In genomic region chr14:62836926-62837640, GRCm38 (mm10) we compare ENCODE assay signal across 8 mouse cellular contexts. TPM values are rescaled to one million over a fixed set of nuclear protein-coding genes. Genes with fewer than 3 reads are reported as not detected.
DNase-seq lines count a peak whose midpoint lies in the region; ATAC-seq lines count a peak whose summit lies in the region.

No protein-coding gene starts in this region.

- H3K79me2 ChIP-seq in macrophage (ENCODE audit: inconsistent target) = peaks cover 40% of the 10 kb centered on the region

- peak overlapping the region; percentile 89 for H3K9ac ChIP-seq in hindbrain, embryonic 16.5 days (ENCODE audit: low read depth, low read length)

- peak overlapping the region; percentile 92 for H3K4me3 ChIP-seq in hindbrain, embryonic 16.5 days (ENCODE audit: low read length)
- H3K4me3 ChIP-seq in macrophage (ENCODE audit: inconsistent target) = peak overlapping the region; percentile 16; the same call in 1 of the 2 replicates

- peak; percentile 95 for DNase-seq in WW6 (ENCODE audit: low read depth, low spot score)
- DNase-seq in cerebellum, postnatal 4 days (ENCODE audit: low spot score in 2 of 2) = peak; percentile 92 to 97
- DNase-seq in gastrocnemius, adult 18-20 months (ENCODE audit: low spot score) = peak; percentile 98
- peak; percentile 96 to 98 for DNase-seq in left cerebral cortex, adult 18-20 months (ENCODE audit: low spot score in 2 of 2)
- DNase-seq in right cerebral cortex, adult 18-20 months = peak; percentile 99
- peak; percentile 98 for DNase-seq in urinary bladder, postnatal 14 days (ENCODE audit: low spot score)

- H3K9me3 ChIP-seq in hindbrain, embryonic 16.5 days (ENCODE audit: control insufficient read depth, low read length) = no peaks in the 10 kb centered on the region

- H3K4me2 ChIP-seq in hindbrain, embryonic 16.5 days (ENCODE audit: low read length) = peak overlapping the region; percentile 78

- peaks cover 15% of the 10 kb centered on the region for H3K4me1 ChIP-seq in hindbrain, embryonic 16.5 days (ENCODE audit: control insufficient read depth, insufficient read depth, low read depth, low read length)

- no peaks in the 10 kb centered on the region for H3K36me3 ChIP-seq in hindbrain, embryonic 16.5 days (ENCODE audit: control insufficient read depth, insufficient read depth, low read length)
- no peaks in the 10 kb centered on the region for H3K36me3 ChIP-seq in macrophage (ENCODE audit: inconsistent target)

- ATAC-seq in hindbrain, embryonic 16.5 days = peak; percentile 97

- WGBS in hindbrain, embryonic 16.5 days = under 1% methylated on average over 37 of the region's 37 CpGs
- WGBS in macrophage (ENCODE audit: missing documents) = under 1% methylated on average over 24 of the region's 37 CpGs

- H3K27me3 ChIP-seq in hindbrain, embryonic 16.5 days (replicated peaks; ENCODE audit: control insufficient read depth, insufficient read depth, low read length) = no peaks in the 10 kb centered on the region

- H3K27ac ChIP-seq in hindbrain, embryonic 16.5 days (ENCODE audit: low read depth, low read length) = peak overlapping the region; percentile 86
- peak overlapping the region; percentile 65 for H3K27ac ChIP-seq in macrophage

RNA-seq across cellular contexts. Expression of gene Wdfy2, which starts 0.4 kb away (rescaled TPM):
- 1 to 10 TPM; 6.5 to 6.9 TPM for total RNA-seq in gastrocnemius, adult 18-20 months (2021)
- polyA plus RNA-seq in hindbrain, embryonic 16.5 days (2015; fragmentation: Nextera tagmentation; extraction: Ambion mirVana) = 6.2 and 8.2 TPM in 2 replicates
- total RNA-seq in left cerebral cortex, adult 18-20 months (2021) = 10 to 100 TPM; 13.7 to 14.1 TPM
- total RNA-seq in macrophage (2018; cell fraction: chromatin; rRNA removed) = 100 to 1,000 TPM; 188 to 417 (median 275) TPM
- 100 to 1,000 TPM in 14 of 26 experiments, 10 to 100 TPM in 12; 81.4 to 123 (median 102) TPM for total RNA-seq in macrophage (2018; cell fraction: cytosol; rRNA removed)
- 100 to 1,000 TPM; 184 to 344 (median 215) TPM for total RNA-seq in macrophage (2018; cell fraction: nucleus; rRNA removed)
- polyA plus RNA-seq in macrophage (2018) = 45.8 to 65.5 TPM (median 65.1 TPM) in 3 replicates

Comparison
In these comparisons a context has a peak if more than half of its experiments do, and no peak if none do; other contexts are left out.
1. Peak in every context shown above with its lines: DNase-seq, ATAC-seq, H3K4me3 ChIP-seq and H3K27ac ChIP-seq.